25 mouse cellular contexts compared by ENCODE assay signal in genomic region chr12:45977691-45978414, GRCm38 (mm10).
DNase-seq lines count a peak whose midpoint lies in the region; ATAC-seq and TF ChIP-seq lines count a peak whose summit lies in the region.
"Had no signal": no experiment of that assay in that cellular context is flagged by ENCODE, and none has a peak within 500 bp of the region (broad histone marks: within the 10 kb centered on the region; RNA-seq: fewer than 3 reads in every experiment).

No protein-coding gene starts in this region.

- no peaks in the 10 kb centered on the region for H3K4me1 ChIP-seq in embryonic facial prominence, embryonic 14.5 days (ENCODE audit: control insufficient read depth, insufficient read depth, low read length)
- no peaks in the 10 kb centered on the region for H3K4me1 ChIP-seq in embryonic facial prominence, embryonic 10.5 days
- no peaks in the 10 kb centered on the region for H3K4me1 ChIP-seq in limb, embryonic 14.5 days (ENCODE audit: control insufficient read depth, insufficient read depth, low read length)
- no peaks in the 10 kb centered on the region for H3K4me1 ChIP-seq in limb, embryonic 10.5 days
- no peaks in the 10 kb centered on the region for H3K4me1 ChIP-seq in midbrain, embryonic 15.5 days
- H3K4me1 ChIP-seq in midbrain, postnatal 0 days (ENCODE audit: insufficient read depth, low read length), result no peaks in the 10 kb centered on the region
- H3K4me1 ChIP-seq: embryonic facial prominence, embryonic 12.5 days; forebrain, embryonic 12.5 days; forebrain, embryonic 15.5 days; hindbrain, embryonic 12.5 days; hindbrain, embryonic 15.5 days had no signal

- H3K9me3 ChIP-seq in embryonic facial prominence, embryonic 14.5 days (ENCODE audit: control insufficient read depth, low read length), result no peaks in the 10 kb centered on the region
- no peaks in the 10 kb centered on the region for H3K9me3 ChIP-seq in embryonic facial prominence, embryonic 10.5 days
- no peaks in the 10 kb centered on the region for H3K9me3 ChIP-seq in limb, embryonic 14.5 days (ENCODE audit: control insufficient read depth, low read length)
- H3K9me3 ChIP-seq in limb, embryonic 10.5 days (replicated peaks), result no peaks in the 10 kb centered on the region
- H3K9me3 ChIP-seq in midbrain, embryonic 15.5 days, result no peaks in the 10 kb centered on the region
- no peaks in the 10 kb centered on the region for H3K9me3 ChIP-seq in midbrain, postnatal 0 days (ENCODE audit: low read length)
- H3K9me3 ChIP-seq: embryonic facial prominence, embryonic 12.5 days; forebrain, embryonic 12.5 days; forebrain, embryonic 15.5 days; hindbrain, embryonic 12.5 days; hindbrain, embryonic 15.5 days had no signal

- no peaks in the 10 kb centered on the region for H3K27me3 ChIP-seq in embryonic facial prominence, embryonic 14.5 days (replicated peaks; ENCODE audit: control insufficient read depth, insufficient read depth, low read length)
- no peaks in the 10 kb centered on the region for H3K27me3 ChIP-seq in embryonic facial prominence, embryonic 10.5 days (replicated peaks; ENCODE audit: low read depth, poor library complexity, severe bottlenecking)
- H3K27me3 ChIP-seq in limb, embryonic 14.5 days (ENCODE audit: control insufficient read depth, insufficient read depth, low read length), result no peaks in the 10 kb centered on the region
- H3K27me3 ChIP-seq in limb, embryonic 10.5 days (ENCODE audit: low read depth, poor library complexity, severe bottlenecking), result no peaks in the 10 kb centered on the region
- no peaks in the 10 kb centered on the region for H3K27me3 ChIP-seq in midbrain, embryonic 15.5 days (replicated peaks)
- no peaks in the 10 kb centered on the region for H3K27me3 ChIP-seq in midbrain, postnatal 0 days (ENCODE audit: insufficient read depth, low read length)
- H3K27me3 ChIP-seq: embryonic facial prominence, embryonic 12.5 days; forebrain, embryonic 12.5 days; forebrain, embryonic 15.5 days; hindbrain, embryonic 12.5 days; hindbrain, embryonic 15.5 days; Patski had no signal

- no peak overlapping the region for H3K4me2 ChIP-seq in embryonic facial prominence, embryonic 14.5 days (ENCODE audit: low read depth, low read length)
- H3K4me2 ChIP-seq in limb, embryonic 14.5 days (replicated peaks; ENCODE audit: low read depth, low read length, severe bottlenecking), result no peak overlapping the region
- no peak overlapping the region for H3K4me2 ChIP-seq in midbrain, embryonic 15.5 days
- H3K4me2 ChIP-seq in midbrain, postnatal 0 days (ENCODE audit: low read depth, low read length, poor library complexity, severe bottlenecking), result no peak overlapping the region
- H3K4me2 ChIP-seq: embryonic facial prominence, embryonic 12.5 days; forebrain, embryonic 12.5 days; forebrain, embryonic 15.5 days; heart, embryonic 11.5 days; hindbrain, embryonic 12.5 days; hindbrain, embryonic 15.5 days had no signal

- no peaks in the 10 kb centered on the region for H3K36me3 ChIP-seq in embryonic facial prominence, embryonic 14.5 days (ENCODE audit: control insufficient read depth, insufficient read depth, low read length)
- H3K36me3 ChIP-seq in embryonic facial prominence, embryonic 10.5 days (replicated peaks), result no peaks in the 10 kb centered on the region
- H3K36me3 ChIP-seq in limb, embryonic 14.5 days (ENCODE audit: control insufficient read depth, insufficient read depth, low read length), result no peaks in the 10 kb centered on the region
- no peaks in the 10 kb centered on the region for H3K36me3 ChIP-seq in limb, embryonic 10.5 days
- H3K36me3 ChIP-seq in midbrain, embryonic 15.5 days (replicated peaks), result no peaks in the 10 kb centered on the region
- no peaks in the 10 kb centered on the region for H3K36me3 ChIP-seq in midbrain, postnatal 0 days (ENCODE audit: insufficient read depth, low read length)
- H3K36me3 ChIP-seq: embryonic facial prominence, embryonic 12.5 days; forebrain, embryonic 12.5 days; forebrain, embryonic 15.5 days; hindbrain, embryonic 12.5 days; hindbrain, embryonic 15.5 days had no signal

- TF ChIP-seq POLR2A in limb, embryonic 14.5 days (IDR thresholded peaks at IDR 0.05; ENCODE audit: borderline replicate concordance, extremely low read depth, insufficient read depth, insufficient read length), result no peak

- peak; percentile 2 for DNase-seq in embryonic facial prominence, embryonic 14.5 days (ENCODE audit: low spot score)
- no peak for DNase-seq in embryonic facial prominence, embryonic 10.5 days (ENCODE audit: low spot score)
- DNase-seq in limb, embryonic 14.5 days (ENCODE audit: low spot score), result peak; percentile 3
- no peak for DNase-seq in limb, embryonic 10.5 days (ENCODE audit: low spot score)
- DNase-seq in midbrain, postnatal 0 days (ENCODE audit: low spot score), result no peak
- no peak for DNase-seq in embryo, embryonic 10.5 days (ENCODE audit: low spot score)
- no peak for DNase-seq in kidney, adult 8-10 months
- DNase-seq: adrenal gland, postnatal 10 days; adrenal gland, postnatal 36 days; cerebellum, adult 11 months; cerebellum, adult 2 months; cerebellum, postnatal 10 days; cerebellum, postnatal 36 days; gastrocnemius, adult 2 months; gastrocnemius, postnatal 14 days; heart, adult 11 months had no signal

- no peak overlapping the region for H3K27ac ChIP-seq in embryonic facial prominence, embryonic 14.5 days (replicated peaks; ENCODE audit: low read depth, low read length)
- H3K27ac ChIP-seq in embryonic facial prominence, embryonic 10.5 days (replicated peaks), result no peak overlapping the region
- no peak overlapping the region for H3K27ac ChIP-seq in limb, embryonic 14.5 days (replicated peaks; ENCODE audit: low read depth, low read length)
- no peak overlapping the region for H3K27ac ChIP-seq in limb, embryonic 10.5 days
- peak overlapping the region; percentile 41 for H3K27ac ChIP-seq in midbrain, embryonic 15.5 days
- no peak overlapping the region for H3K27ac ChIP-seq in midbrain, postnatal 0 days (ENCODE audit: low read depth, low read length)
- H3K27ac ChIP-seq: embryonic facial prominence, embryonic 12.5 days; forebrain, embryonic 12.5 days; forebrain, embryonic 15.5 days; gastrocnemius, adult 2 months; hindbrain, embryonic 12.5 days; hindbrain, embryonic 15.5 days had no signal

- no peak overlapping the region for H3K9ac ChIP-seq in embryonic facial prominence, embryonic 14.5 days (ENCODE audit: low read depth, low read length)
- no peak overlapping the region for H3K9ac ChIP-seq in limb, embryonic 14.5 days (ENCODE audit: low read depth, low read length, severe bottlenecking)
- H3K9ac ChIP-seq in midbrain, embryonic 15.5 days, result no peak overlapping the region
- H3K9ac ChIP-seq in midbrain, postnatal 0 days (replicated peaks; ENCODE audit: low read length, poor library complexity, severe bottlenecking), result no peak overlapping the region
- H3K9ac ChIP-seq: embryonic facial prominence, embryonic 12.5 days; forebrain, embryonic 12.5 days; forebrain, embryonic 15.5 days; hindbrain, embryonic 12.5 days; hindbrain, embryonic 15.5 days had no signal

- TF ChIP-seq CTCF in midbrain, postnatal 0 days (IDR thresholded peaks at IDR 0.05), result no peak

- H3K4me3 ChIP-seq in embryonic facial prominence, embryonic 14.5 days (ENCODE audit: low read depth, low read length), result no peak overlapping the region
- H3K4me3 ChIP-seq in embryonic facial prominence, embryonic 10.5 days, result no peak overlapping the region
- H3K4me3 ChIP-seq in limb, embryonic 14.5 days (replicated peaks; ENCODE audit: low read length), result no peak overlapping the region
- H3K4me3 ChIP-seq in limb, embryonic 10.5 days, result no peak overlapping the region
- H3K4me3 ChIP-seq in midbrain, embryonic 15.5 days, result no peak overlapping the region
- no peak overlapping the region for H3K4me3 ChIP-seq in midbrain, postnatal 0 days (ENCODE audit: low read depth, low read length)
- H3K4me3 ChIP-seq: embryonic facial prominence, embryonic 12.5 days; erythroblast, embryonic 14.5 days; forebrain, embryonic 12.5 days; forebrain, embryonic 15.5 days; gastrocnemius, adult 2 months; hindbrain, embryonic 12.5 days; hindbrain, embryonic 15.5 days had no signal

- ATAC-seq in embryonic facial prominence, embryonic 14.5 days (ENCODE audit: low read depth), result no peak
- no peak; the same call in 1 of the 2 replicates for ATAC-seq in limb, embryonic 14.5 days (ENCODE audit: low FRiP score, low read depth)
- no peak for ATAC-seq in midbrain, embryonic 15.5 days (replicated peaks)
- no peak for ATAC-seq in midbrain, postnatal 0 days (ENCODE audit: low FRiP score)
- ATAC-seq: forebrain, embryonic 15.5 days; Patski had no signal

Comparison
In these comparisons a context has a peak if more than half of its experiments do, and no peak if none do; other contexts are left out.
1. DNase-seq: peak in embryonic facial prominence, embryonic 14.5 days (single experiment) and limb, embryonic 14.5 days (single experiment); none in embryonic facial prominence, embryonic 10.5 days (single experiment), limb, embryonic 10.5 days (single experiment), midbrain, postnatal 0 days (single experiment), embryo, embryonic 10.5 days (single experiment) and kidney, adult 8-10 months (0 of 2).